Mouse (Mus musculus) hindbrain, embryonic 16.5 days (tissue): ENCODE results near the gene Arhgap15. TPM values are rescaled to one million over a fixed set of nuclear protein-coding genes. Genes with fewer than 3 reads are reported as not detected.

Experiments
- ATAC-seq: fragments of 200-750 bp; cut with Nextera tagmentation; 2 replicates; pipeline ENCODE4 v1.8.0; 2017; ENCODE audit warnings: moderate TSS enrichment, moderate library complexity
- H3K27ac ChIP-seq: fragments of 300-500 bp; sonication (generic); 2 replicates; pipeline ENCODE4 v1.5.1; 2014; ENCODE audit warnings: low read depth, mild to moderate bottlenecking, control low read depth, low read length, moderate library complexity
- H3K27me3 ChIP-seq: fragments of 300-500 bp; sonication (generic); replicated peaks from 2 replicates; pipeline ENCODE4 v1.6.1; 2014; ENCODE audit warnings: low read length; ENCODE audit not compliant: control insufficient read depth, insufficient read depth
- H3K36me3 ChIP-seq: fragments of 300-500 bp; sonication (generic); 2 replicates; pipeline ENCODE4 v1.6.1; 2014; ENCODE audit warnings: mild to moderate bottlenecking, low read length, moderate library complexity, mixed read lengths; ENCODE audit not compliant: control insufficient read depth, insufficient read depth
- H3K4me1 ChIP-seq: fragments of 300-500 bp; sonication (generic); 2 replicates; pipeline ENCODE4 v1.6.1; 2014; ENCODE audit warnings: low read depth, low read length; ENCODE audit not compliant: control insufficient read depth, insufficient read depth
- H3K4me2 ChIP-seq: fragments of 300-500 bp; sonication (generic); 2 replicates; pipeline ENCODE4 v1.6.1; 2014; ENCODE audit warnings: mild to moderate bottlenecking, low read length, control low read depth, moderate library complexity
- H3K4me3 ChIP-seq: fragments of 300-500 bp; sonication (generic); 2 replicates; pipeline ENCODE4 v1.5.1; 2014; ENCODE audit warnings: mild to moderate bottlenecking, low read length, control low read depth, moderate library complexity
- H3K9ac ChIP-seq: fragments of 300-500 bp; sonication (generic); 2 replicates; pipeline ENCODE4 v1.6.1; 2014; ENCODE audit warnings: low read depth, mild to moderate bottlenecking, control low read depth, low read length, moderate library complexity
- H3K9me3 ChIP-seq: fragments of 300-500 bp; sonication (generic); 2 replicates; pipeline ENCODE4 v1.6.1; 2014; ENCODE audit warnings: mild to moderate bottlenecking, low read length, moderate library complexity; ENCODE audit not compliant: control insufficient read depth
- WGBS: fragments of 180-500 bp; shearing (Covaris S2); extraction: QIAGEN DNeasy Blood & Tissue Kit; methylation state at CpG from one replicate; pipeline ENCODE4 v1.1.7; 2014; 5-methylcytosine and 5-hydroxymethylcytosine counted together
- polyA plus RNA-seq: library from polyadenylated mRNA; unstranded; fragments of >200 nt; fragmentation: Nextera tagmentation; extraction: Ambion mirVana; gene quantifications from 2 replicates; pipeline ENCODE4 v1.2.1, GENCODE M21; 2015

The Arhgap15 gene
- polyA plus RNA-seq, 1 experiment from 2014 or later, result 3.0 TPM

GRCm38 (mm10) chr2:44068151-44068840 is 319.7 kb downstream of the Arhgap15 start:
- Histone ChIP-seq H3K4me1 (no peaks in the 10 kb centered on the region), H3K36me3 (no peaks in the 10 kb centered on the region), H3K4me3 (no peak overlapping the region), H3K4me2 (no peak overlapping the region), H3K27me3 (no peaks in the 10 kb centered on the region), H3K9me3 (no peaks in the 10 kb centered on the region), H3K9ac (no peak overlapping the region), H3K27ac (no peak overlapping the region)
- WGBS, result 66% methylated on average over 7 of the region's 7 CpGs
- no peak for ATAC-seq

- WGBS, result 62% methylated on average over 2 of the region's 2 CpGs
These were observed 320.3 kb downstream of the Arhgap15 start for GRCm38 (mm10) chr2:44068906-44069305.

GRCm38 (mm10) chr2:44076570-44076969 is 327.9 kb downstream of the Arhgap15 start:
- H3K27me3 ChIP-seq, result no peaks in the 10 kb centered on the region
- H3K9ac ChIP-seq, result no peak overlapping the region
- H3K4me3 ChIP-seq, result no peak overlapping the region
- H3K36me3 ChIP-seq, result no peaks in the 10 kb centered on the region
- ATAC-seq, result no peak
- H3K9me3 ChIP-seq, result no peaks in the 10 kb centered on the region
- H3K4me2 ChIP-seq, result no peak overlapping the region
- H3K4me1 ChIP-seq, result no peaks in the 10 kb centered on the region
- no peak overlapping the region for H3K27ac ChIP-seq

More at GRCm38 (mm10) chr2:44068906-44069305, 320.3 kb downstream of the Arhgap15 start:
- peak; percentile 54; the same call in 1 of the 2 replicates for ATAC-seq
- Histone ChIP-seq H3K36me3 (no peaks in the 10 kb centered on the region), H3K9ac (no peak overlapping the region), H3K9me3 (no peaks in the 10 kb centered on the region), H3K4me2 (no peak overlapping the region), H3K4me1 (no peaks in the 10 kb centered on the region), H3K27ac (no peak overlapping the region), H3K27me3 (no peaks in the 10 kb centered on the region), H3K4me3 (no peak overlapping the region)

GRCm38 (mm10) chr2:44080530-44080929 is 331.9 kb downstream of the Arhgap15 start:
- Histone ChIP-seq H3K27ac (no peak overlapping the region), H3K4me1 (no peaks in the 10 kb centered on the region), H3K4me2 (no peak overlapping the region), H3K9ac (no peak overlapping the region), H3K36me3 (no peaks in the 10 kb centered on the region), H3K27me3 (no peaks in the 10 kb centered on the region), H3K4me3 (no peak overlapping the region), H3K9me3 (no peaks in the 10 kb centered on the region)
- no peak for ATAC-seq
- 76% methylated on average over 6 of the region's 6 CpGs for WGBS

- Histone ChIP-seq H3K36me3 (no peaks in the 10 kb centered on the region), H3K27me3 (no peaks in the 10 kb centered on the region), H3K4me2 (no peak overlapping the region), H3K4me1 (no peaks in the 10 kb centered on the region), H3K4me3 (no peak overlapping the region), H3K9me3 (no peaks in the 10 kb centered on the region), H3K9ac (no peak overlapping the region), H3K27ac (no peak overlapping the region)
- no peak for ATAC-seq
- 66% methylated on average over 4 of the region's 4 CpGs for WGBS
These were observed 332.6 kb downstream of the Arhgap15 start for GRCm38 (mm10) chr2:44081241-44081640.

- ATAC-seq, result no peak
- Histone ChIP-seq H3K4me3 (no peak overlapping the region), H3K9ac (no peak overlapping the region), H3K36me3 (no peaks in the 10 kb centered on the region), H3K27me3 (no peaks in the 10 kb centered on the region), H3K4me1 (no peaks in the 10 kb centered on the region), H3K4me2 (no peak overlapping the region), H3K9me3 (no peaks in the 10 kb centered on the region), H3K27ac (no peak overlapping the region)
- WGBS, result 72% methylated on average over 2 of the region's 2 CpGs
These were observed 335.8 kb downstream of the Arhgap15 start for GRCm38 (mm10) chr2:44084471-44084870.

- WGBS, result 22% methylated on average over 5 of the region's 5 CpGs
These were observed 337.9 kb downstream of the Arhgap15 start for GRCm38 (mm10) chr2:44086403-44087056.

GRCm38 (mm10) chr2:44098552-44098951 is 349.9 kb downstream of the Arhgap15 start:
- H3K4me3 ChIP-seq, result no peak overlapping the region
- no peak for ATAC-seq
- no peaks in the 10 kb centered on the region for H3K36me3 ChIP-seq
- no peaks in the 10 kb centered on the region for H3K4me1 ChIP-seq
- H3K4me2 ChIP-seq, result no peak overlapping the region
- WGBS, result 92% methylated on average over 4 of the region's 4 CpGs
- no peak overlapping the region for H3K9ac ChIP-seq
- no peak overlapping the region for H3K27ac ChIP-seq
- H3K27me3 ChIP-seq, result no peaks in the 10 kb centered on the region
- no peaks in the 10 kb centered on the region; the same call in 1 of the 2 replicates for H3K9me3 ChIP-seq

More at GRCm38 (mm10) chr2:44086403-44087056, 337.9 kb downstream of the Arhgap15 start:
- H3K9ac ChIP-seq, result no peak overlapping the region
- peak; percentile 52 for ATAC-seq
- H3K4me2 ChIP-seq, result no peak overlapping the region
- no peak overlapping the region for H3K27ac ChIP-seq
- no peaks in the 10 kb centered on the region for H3K4me1 ChIP-seq
- no peak overlapping the region for H3K4me3 ChIP-seq
- no peaks in the 10 kb centered on the region for H3K36me3 ChIP-seq
- no peaks in the 10 kb centered on the region for H3K27me3 ChIP-seq
- H3K9me3 ChIP-seq, result no peaks in the 10 kb centered on the region

GRCm38 (mm10) chr2:44102351-44102750 is 353.7 kb downstream of the Arhgap15 start:
- peaks cover 3% of the 10 kb centered on the region for H3K4me1 ChIP-seq
- no peak overlapping the region for H3K9ac ChIP-seq
- no peaks in the 10 kb centered on the region; the same call in 1 of the 2 replicates for H3K9me3 ChIP-seq
- no peaks in the 10 kb centered on the region for H3K36me3 ChIP-seq
- no peak overlapping the region for H3K27ac ChIP-seq
- no peak for ATAC-seq
- no peak overlapping the region for H3K4me2 ChIP-seq
- H3K4me3 ChIP-seq, result no peak overlapping the region
- H3K27me3 ChIP-seq, result no peaks in the 10 kb centered on the region
- WGBS, result 74% methylated on average over 6 of the region's 6 CpGs
